Mouse (Mus musculus) megakaryocyte, embryonic 14.5 days (primary cell): ENCODE results near the gene Barhl1.

Experiments used
- FLI1 ChIP-seq: IDR thresholded peaks from 2 replicates; pipeline ENCODE4 v1.6.1; 2012; ENCODE audit warnings: low read length, inconsistent platforms, mixed read lengths
- GATA1 ChIP-seq: IDR thresholded peaks from 3 replicates; pipeline ENCODE4 v1.6.1; 2012; ENCODE audit warnings: mixed read lengths, low read length, inconsistent platforms, borderline replicate concordance

DNA sequence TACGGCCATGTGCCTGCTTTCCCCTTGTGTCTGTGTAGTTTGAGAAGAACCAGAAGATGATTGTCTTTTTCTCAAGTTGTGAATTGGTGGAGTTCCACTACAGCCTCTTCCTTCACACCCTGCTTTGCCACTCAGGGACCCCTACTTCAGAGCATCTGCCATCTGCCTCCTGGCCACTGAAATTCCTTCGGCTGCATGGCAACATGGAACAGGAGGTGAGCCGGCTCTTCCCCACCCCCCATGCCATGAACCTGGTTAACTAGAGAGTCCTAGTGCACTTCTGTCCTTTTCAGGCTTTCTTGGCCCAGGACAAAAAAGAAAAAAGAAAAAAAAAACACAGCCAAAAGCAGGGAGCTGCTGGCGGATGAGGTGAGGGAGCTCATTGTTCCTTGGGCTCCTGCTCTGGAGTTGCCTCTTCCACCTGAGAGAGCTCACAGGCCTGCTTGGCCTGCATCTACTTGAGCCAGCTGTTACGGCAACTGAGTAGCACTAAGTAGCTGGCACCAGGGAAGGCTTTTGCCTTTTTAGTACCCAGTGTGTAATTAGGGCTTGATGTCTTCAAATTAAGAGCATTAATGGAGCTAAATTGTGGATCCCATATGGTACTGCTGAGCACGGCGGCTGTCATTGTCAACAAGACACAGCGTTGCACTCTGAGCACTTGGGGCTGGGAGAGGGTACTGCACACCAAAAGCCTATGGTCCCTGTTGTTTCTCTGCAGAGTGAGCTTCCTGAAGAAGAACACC lies 55.6 kb downstream of the Barhl1 start:
- TF ChIP-seq GATA1 (no peak), FLI1 (no peak)
